Mouse (Mus musculus) hematopoietic stem cell, adult 5-6 weeks (primary cell): Measurements from ENCODE around the gene Spon1. TPM values are rescaled to one million over a fixed set of nuclear protein-coding genes. Genes with fewer than 3 reads are reported as not detected.

Experiments used
- ATAC-seq, 2 experiments: fragments of 125-278 bp in 1 of 2; replicated peaks in 1 of 2; 2 replicates each; pipeline ENCODE4 v1.8.0; 2016 to 2017; ENCODE audit warnings: inconsistent platforms in 2 of 2, mild to moderate bottlenecking in 2 of 2, moderate number of reproducible peaks in 2 of 2, low read depth in 1 of 2, moderate TSS enrichment in 1 of 2; ENCODE audit not compliant: low FRiP score in 2 of 2, poor library complexity in 2 of 2, severe bottlenecking in 2 of 2, insufficient read depth in 1 of 2, low TSS enrichment in 1 of 2
- total RNA-seq: library from RNA; stranded (forward); fragments of 172-1452, 232-1000 nt; gene quantifications from 2 replicates; pipeline ENCODE4 v1.2.3, GENCODE M21; 2017

Spon1 gene
- total RNA-seq, 1 experiment from 2014 or later = not detected

- no peak for ATAC-seq
These were observed 111.7 kb downstream of the Spon1 start for GRCm38 (mm10) chr7:113877451-113877850.

DNA sequence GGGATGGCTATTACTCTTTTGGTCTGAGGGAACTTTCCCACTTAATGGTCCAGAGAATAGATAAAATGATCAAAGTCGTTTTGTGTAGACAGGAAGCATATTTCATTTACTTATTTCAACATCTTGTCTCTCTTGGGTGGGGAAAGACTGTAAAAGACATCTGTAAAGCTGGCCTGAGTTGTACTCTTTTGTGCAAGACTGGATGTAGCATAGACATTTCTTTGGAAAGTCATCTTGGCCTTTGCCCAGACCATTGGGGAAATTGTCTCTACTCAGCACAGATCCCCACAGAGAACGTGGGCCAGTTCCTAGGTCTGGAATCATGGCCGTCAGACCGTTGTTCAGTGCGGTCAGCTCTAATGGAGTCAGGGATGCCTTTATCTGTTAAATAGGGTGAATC lies 112.1 kb downstream of the Spon1 start:
- no peak for ATAC-seq

DNA sequence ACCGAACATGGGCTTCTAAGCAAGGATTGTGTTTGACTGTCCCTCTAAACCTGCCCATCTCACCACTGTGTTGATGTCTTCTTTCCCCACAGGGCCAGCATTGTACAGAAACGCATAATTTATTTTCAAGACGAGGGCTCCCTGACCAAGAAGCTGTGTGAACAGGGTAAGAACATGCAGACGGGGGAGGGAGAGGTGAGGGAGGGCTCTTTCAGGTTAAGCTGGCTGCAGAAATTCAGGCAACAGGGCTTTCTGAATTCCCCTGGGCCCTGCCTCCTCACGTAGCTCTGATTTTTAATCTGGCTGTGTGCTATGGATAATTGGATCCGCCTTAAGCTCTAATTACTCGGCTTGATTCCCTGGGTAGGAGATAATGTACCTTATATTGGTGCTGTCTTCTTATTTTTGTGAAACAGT lies 113.3 kb downstream of the Spon1 start:
- ATAC-seq = no peak

DNA sequence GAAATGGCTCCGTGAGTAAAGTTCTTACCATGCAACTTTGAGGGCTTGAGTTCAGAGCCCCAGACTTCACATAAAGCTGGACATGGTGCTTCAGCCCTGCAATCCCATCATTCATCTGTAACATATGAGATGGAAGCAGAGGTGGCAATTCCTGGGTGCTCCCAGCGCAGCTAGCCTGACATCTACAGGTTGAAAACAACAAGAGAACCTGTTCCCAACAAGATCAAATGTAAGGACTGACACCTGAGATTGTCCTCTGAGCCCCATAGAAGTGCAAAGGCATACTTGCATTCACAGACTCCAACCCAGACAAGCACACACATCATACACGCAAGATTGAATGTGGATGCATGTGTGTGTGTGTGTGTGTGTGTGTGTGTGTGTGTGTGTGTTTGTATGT lies 114.2 kb downstream of the Spon1 start:
- ATAC-seq = no peak

- ATAC-seq = no peak
These were observed 125.0 kb downstream of the Spon1 start for GRCm38 (mm10) chr7:113890782-113891181.

DNA sequence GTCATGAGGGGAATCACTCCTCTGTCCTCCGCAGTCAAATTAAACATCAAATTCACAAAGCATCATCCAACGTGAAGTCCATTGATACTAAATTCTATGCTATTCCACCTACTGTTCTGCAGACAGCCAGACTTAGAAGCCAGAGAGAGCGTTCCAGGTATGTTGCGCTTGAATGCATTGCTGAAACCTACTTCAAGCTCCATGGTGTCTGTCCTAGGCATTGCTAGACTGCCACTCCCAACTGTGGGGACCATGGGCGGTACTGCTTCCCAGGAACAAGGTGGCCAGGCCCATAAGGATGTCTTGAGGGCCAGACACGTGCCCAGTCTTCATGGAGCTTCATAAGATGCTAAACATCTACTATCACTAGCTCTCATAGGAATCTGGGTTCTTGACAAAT lies 125.7 kb downstream of the Spon1 start:
- ATAC-seq = no peak

- no peak for ATAC-seq
These were observed 128.3 kb downstream of the Spon1 start for GRCm38 (mm10) chr7:113893944-113894662.

DNA sequence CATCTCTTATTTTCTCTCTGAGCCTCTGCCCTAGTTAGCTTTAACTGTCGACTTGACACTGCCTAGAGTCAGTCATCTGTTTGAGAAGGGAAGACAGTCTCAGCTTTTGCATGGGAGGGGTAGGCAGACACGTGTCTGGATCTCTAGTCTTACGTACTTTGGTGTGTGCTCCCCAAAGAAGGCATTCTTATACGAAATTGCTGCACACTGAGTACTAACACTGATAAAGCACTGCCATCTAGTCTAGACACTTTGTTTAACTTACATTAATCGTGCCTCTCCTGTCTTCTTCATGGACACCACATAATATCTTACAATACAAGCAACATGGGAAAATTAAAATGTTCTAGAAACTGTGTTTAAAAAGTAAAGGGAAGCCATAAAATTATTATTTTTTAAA lies 129.5 kb downstream of the Spon1 start:
- ATAC-seq = no peak

GRCm38 (mm10) chr7:113898388-113898787 lies 132.6 kb downstream of the Spon1 start:
- ATAC-seq = no peak

- no peak for ATAC-seq
These were observed 135.7 kb downstream of the Spon1 start for GRCm38 (mm10) chr7:113901511-113901910.

DNA sequence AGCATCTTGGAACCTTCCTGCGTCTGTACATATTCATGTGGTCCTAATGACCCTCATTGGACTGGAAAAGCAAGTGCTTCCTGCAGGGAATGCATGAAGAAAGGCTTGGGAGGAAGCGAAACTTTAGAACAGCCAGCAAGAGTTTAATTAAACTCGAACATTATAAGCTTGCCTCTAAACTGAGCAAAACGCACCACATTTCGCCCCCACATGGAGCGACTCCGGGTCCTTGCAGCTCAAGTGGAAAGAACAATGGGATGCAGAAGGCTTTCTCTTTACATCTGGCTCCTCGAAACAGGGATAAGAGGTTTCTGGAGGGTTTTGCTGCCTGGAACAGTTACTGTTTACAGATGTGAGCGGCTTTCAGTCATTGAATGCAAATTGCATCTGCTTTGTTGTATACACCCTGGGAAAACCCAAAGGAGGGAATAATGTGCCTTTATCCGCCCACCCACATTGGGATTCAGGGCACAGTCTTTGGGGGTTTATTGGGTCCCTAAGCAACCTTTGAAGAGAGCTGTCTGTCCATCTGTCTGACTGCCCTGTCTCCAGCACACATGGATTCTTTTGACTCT lies 136.2 kb downstream of the Spon1 start:
- ATAC-seq = no peak

- no peak for ATAC-seq
These were observed 137.5 kb downstream of the Spon1 start for GRCm38 (mm10) chr7:113903127-113903827.

DNA sequence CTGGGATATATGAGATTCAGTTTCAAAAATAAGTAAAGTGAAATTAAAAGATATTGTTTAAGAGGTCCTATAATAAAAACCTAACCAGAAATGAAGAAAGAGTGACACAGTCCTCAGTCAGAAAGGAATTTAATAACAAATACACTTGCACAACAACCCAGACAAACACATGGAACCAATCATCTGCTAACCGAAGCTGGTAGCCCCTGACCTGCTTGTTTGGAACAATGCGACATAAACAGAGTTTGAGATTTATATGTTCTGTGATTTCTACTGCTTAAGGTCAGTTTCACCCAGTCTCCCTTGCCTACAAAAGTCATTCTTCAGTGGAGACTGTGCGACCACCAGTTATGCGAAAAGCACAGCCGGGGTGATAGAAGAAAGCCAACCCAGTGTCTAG lies 138.1 kb downstream of the Spon1 start:
- ATAC-seq = no peak

DNA sequence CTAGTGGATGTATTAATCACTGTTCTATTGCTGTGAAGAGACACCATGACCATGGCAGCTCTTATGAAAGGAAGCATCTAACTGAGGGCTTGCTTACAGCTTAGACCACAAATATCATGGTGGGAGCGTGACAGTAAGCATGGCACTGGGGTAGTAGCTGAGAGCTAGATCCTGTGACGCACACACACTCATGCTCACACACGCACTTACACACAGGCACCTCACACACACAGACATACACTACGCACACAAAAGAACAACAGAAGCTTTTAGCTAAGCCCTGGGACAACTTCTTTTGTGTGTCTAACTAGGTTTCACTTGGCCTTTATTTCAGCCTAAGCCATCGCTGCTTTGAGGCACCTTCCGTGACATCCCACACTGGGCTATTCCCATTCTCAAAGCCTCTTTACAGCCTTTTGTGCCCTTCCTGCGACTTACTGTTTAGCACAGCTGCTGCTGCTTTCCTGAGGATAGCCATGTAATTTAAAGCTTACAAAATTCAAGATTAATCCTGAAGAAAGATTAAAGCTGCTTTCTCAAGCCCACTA lies 138.6 kb downstream of the Spon1 start:
- no peak for ATAC-seq

- no peak for ATAC-seq
These were observed 143.5 kb downstream of the Spon1 start for GRCm38 (mm10) chr7:113909161-113909825.

DNA sequence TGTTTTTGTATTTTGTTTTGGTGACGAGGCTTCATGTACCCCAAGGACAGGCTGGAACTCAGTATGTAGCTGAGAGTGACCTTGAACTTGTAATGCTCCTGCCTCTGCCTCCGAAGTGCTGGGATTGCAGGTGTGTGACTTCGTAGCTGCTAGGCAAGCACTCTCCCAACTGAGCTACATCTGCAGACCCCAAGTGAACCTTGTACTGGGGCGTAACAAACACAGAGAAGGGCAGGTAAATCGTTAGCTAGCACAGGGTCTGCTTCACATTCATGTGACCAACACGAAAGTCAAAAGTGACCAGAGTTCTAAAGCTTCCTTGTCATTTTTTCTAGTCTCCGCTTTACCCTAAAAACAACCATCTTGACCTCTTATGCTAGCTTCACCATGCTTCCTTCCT lies 145.1 kb downstream of the Spon1 start:
- ATAC-seq = no peak

GRCm38 (mm10) chr7:113915936-113916335 lies 150.1 kb downstream of the Spon1 start:
- no peak; a peak in 1 of 4 replicates for ATAC-seq

DNA sequence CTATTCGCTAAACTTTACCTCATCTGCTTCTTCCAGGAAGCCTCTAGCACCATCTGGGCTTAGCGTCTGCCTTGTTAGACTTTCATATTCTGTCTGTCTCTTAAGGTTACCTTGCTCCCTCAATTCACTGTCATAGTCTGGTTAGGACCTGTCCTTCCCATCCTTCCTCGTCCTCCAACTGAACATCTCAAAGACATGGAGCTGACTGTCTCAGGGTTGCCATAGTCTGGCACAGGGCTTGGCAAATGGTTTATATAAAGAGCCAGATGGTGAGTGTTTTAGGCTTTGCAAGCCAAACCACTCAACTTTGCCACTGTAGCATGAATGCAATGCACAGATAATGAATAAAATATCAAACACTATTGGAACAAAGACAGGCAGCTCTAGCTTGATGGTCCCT lies 153.1 kb downstream of the Spon1 start:
- no peak for ATAC-seq
